Mouse (Mus musculus) kidney, postnatal 10 days (tissue): ENCODE data around the gene Ifitm1.

ENCODE experiments used
- DNase-seq: peaks from one replicate; pipeline ENCODE4 v3.0.0; 2021; ENCODE audit warnings: mixed read lengths

Gene Ifitm1

DNA sequence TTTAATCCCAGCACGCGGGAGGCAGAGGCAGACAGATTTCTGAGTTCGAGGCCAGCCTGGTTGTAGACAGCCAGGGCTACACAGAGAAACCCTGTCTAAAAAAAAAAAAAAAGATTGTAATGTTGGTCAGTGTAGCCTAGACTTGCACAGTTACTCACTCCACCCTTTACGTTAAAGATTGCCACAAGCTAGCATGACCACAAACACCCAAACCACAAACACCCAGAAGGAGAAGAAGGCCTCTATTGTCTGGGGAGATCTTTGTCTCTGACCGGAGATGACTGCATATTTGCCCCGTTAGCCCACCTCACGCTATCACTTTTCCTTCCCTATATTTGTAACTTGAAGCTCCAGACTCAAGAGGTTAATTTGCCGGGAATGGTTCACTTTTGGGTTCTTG lies 14.7 kb downstream of the Ifitm1 start:
- DNase-seq, result no peak

DNA sequence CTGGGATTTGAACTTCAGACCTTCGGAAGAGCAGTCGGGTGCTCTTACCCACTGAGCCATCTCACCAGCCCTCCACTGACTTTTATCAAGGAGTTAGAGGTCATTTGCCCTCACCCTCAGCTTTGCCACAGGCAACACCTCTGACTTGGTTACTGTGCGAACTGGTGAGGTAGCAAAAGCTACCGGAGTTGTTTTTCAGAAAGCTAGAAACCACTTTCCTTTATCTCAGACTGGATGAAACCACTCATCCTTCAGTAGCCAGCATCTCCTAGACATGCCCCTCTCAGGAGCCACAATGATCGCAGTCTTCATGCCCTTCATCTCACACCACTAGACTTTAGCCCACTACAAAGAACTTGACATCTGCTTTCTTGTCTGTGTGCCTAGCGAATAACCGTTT lies 15.9 kb downstream of the Ifitm1 start:
- no peak for DNase-seq

DNA sequence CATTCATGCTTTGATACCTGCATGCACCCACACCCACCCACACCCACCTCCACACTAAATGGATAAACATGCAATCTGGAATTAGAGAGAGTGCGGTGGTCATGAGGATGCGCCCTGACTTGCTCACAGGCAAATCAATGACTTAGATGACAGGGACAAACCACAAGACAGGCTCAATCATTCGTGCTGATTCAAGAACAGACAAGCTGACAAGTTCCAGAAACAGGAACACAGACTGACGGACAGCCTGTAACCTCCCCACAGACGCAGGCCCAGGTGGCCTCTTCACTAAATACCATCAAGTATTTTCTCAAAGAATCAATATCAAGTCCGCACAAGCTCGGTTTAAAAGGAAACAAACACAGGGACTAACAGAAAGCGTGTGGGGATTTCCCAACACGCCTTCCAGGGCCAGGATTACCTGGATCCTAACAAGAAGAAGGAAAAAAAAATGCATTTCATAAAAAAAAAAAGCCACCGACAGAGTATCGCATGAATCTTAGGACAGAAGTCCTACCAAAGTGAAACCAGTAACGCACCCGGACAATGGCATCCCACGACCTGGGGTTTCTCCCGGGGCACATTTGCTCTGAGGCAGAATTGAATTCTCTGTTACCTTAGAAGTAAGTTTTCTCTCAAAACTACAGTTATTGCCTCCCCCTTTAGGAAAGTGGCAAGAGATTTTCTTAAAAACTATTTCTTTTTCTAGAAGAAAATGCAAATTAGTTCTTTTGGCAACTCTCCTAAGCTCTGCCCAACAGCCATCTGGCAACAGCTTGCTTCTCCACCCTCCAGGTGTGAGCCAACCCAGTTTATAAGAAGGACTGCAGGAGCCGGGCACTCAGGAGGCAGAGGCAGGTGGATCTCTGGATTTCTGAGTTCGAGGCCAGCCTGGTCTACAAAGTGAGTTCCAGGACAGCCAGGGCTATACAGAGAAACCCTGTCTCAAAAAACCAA lies 20.4 kb downstream of the Ifitm1 start:
- no peak for DNase-seq

DNA sequence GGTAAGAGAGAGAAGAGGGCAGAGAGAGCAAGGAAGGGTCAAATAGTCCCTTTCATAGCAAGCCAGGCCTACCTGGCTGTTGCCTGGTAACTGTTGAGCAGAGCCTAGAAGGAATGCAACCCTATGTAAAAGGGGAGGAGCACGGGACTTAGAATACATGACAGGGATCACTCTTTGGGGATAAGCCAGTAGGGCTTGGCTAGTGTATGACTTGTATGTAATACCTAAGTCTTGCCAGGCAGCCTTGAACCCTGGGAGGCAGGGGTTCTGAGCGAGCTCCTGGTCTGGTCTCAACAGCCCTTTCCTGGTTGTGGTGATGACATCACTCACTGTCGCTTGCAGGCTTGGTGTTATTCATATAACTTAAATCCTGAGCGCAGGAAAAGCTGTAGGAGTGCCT lies 22.0 kb downstream of the Ifitm1 start:
- no peak for DNase-seq

DNA sequence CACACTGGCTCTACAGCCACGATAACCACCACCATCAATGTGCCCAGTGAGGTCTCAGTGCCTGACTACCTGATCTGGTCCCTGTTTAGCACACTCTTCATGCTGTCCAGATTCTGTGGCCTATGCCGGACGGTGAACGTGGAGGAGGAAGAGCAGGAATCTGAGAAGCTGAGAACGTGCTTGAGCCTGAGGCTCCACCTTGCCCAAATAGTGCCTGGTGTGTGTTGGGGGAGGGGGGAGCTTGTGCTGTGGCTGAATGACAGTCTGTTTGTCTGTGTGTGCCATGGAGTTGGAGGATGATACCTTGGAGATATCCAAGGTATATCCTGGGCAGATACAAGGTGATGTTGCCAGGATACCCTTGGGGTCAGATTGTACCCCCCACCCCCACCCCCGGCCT lies 23.2 kb downstream of the Ifitm1 start:
- DNase-seq, result no peak

DNA sequence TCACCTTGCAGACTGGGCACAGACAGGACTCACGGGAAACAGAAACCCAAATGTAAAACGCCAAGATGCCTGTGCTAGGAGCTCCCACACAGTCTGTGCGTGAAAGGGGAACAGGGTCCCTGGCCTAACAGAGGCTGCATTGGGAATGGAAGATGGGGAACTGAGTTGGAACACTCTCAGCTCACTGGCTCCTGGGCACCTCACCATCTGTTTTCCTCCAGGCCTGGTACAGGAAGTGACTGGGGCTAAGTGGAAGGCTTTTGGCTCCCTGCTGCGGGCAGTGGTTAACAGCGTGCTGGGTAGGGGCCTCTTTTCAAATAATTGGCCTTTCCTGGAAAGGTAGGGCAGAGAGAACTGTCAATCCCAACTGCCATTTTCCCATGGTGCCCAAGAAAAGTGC lies 23.6 kb downstream of the Ifitm1 start:
- DNase-seq, result no peak

DNA sequence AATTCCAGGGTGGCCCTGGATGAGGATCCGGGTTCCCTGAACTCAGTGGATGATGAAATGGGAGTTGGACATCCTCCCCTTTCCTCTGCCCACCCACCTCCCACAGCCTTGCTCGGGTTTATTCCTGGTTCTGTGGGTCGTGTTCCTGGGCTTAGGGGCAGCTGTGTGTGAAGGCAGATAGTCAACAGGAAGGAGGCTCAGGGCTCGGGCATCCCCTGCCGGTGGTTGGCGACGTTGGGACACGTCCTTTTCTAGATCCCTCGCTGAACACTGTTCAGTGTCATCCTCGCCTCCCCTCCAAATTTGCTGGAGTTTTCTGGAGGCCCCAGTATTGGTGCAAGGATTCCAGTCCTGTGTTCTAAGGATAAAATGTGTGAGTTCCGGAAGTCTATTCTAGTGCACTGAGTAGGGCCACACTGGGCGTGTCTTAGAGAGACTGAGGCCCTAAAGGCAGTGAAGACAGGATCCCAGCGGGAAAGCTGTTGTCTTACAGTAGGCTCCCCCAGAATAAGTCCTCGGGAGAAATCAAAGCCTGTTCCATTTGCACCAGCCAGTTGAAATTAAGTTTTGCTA lies 24.2 kb downstream of the Ifitm1 start:
- no peak for DNase-seq

DNA sequence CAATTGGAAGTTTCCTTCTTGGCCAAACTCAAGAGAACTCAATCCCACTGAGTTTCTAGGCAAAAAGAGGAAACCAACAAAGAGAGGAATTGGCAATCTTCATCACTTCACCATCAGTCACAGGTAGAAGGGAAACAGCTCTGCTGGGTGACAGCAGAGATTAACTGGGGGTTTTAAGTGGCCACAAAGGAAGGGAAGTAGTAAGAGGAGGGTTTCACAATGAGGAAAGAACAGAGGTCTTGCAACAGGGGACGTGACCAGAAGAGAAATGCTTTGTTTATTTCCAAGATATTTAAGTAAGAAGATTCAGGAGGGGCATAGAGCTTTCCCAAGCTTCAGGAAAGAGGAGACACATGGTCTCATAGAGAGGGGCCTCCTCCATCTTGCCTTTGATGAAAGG lies 30.8 kb downstream of the Ifitm1 start:
- no peak for DNase-seq

DNA sequence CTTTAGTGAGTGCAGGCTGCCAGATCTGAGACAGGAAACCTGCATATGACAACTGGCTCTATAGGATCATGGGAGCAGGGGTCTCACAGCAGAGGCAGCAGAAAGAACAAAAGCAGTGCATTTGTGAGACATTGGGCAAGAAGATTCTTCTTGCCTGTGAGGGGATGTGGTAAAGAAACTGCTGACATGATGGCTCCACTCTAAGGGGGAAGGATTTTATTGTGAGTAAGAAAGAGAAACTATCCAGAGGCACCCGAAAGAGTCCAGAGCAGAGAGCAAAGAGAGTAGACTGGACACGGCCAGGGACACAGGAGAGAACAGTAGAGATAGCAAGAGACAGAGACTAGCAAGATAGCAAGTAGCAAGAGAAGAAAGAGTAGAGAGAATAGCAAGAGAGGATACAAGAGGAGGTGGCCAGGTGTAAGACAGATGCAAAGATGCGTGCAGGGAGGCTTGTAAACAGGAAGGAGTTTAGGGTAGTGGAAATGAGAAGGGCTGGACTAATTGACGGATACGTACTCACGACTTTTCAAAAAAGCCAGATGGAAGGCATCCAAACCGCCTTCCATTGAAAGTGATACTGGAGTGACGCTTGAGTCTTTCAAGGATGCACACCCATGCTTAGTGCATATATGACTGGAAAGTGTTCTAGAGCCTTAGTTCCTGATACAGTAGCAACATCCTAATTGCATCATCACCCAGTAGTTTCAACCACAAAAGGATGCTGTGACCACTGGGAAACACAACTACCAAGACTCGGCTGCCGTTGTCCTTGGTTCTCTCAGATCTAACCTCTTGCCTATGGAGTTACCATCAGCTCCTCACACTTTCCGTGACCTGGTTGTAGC lies 32.1 kb downstream of the Ifitm1 start:
- no peak for DNase-seq

DNA sequence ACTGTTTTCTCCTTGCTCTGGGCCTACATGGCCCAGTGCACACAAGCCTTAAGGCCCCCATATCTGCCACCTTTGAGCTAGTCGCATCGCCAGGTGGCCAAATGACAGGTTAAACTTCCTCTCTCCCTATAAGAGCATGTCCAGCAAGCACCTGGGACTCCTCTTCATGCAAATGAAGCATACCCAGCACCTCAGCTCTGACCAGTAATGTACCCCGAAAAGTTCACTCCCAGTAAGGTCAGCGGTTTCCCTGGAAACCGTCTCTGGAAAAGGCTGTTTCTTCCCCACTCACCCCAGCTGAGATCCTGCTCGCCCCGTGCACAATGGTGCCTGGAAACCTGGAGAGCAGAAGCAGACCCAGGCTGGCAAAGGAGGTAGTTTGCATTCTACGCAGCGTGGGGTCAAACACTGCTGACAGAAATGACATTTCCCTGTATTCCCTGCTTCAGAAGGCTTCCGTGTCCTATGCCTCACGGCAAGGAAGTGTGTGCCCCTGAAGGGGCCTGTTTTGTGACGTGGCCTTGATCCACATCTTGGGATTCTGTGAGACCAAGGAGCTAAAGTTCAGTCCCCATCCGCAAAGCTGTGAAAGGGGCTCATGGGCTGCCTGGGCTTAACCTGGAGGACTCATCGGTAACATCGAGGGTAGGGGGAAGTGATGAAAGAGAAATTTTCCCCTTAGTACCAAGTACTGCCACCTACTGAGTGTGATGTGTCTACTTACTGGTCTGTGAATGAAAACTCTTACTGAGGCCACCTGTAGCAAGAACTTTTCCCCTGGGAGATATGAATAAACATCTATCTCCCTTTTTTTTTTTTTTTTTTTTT lies 34.1 kb downstream of the Ifitm1 start:
- DNase-seq, result no peak

DNA sequence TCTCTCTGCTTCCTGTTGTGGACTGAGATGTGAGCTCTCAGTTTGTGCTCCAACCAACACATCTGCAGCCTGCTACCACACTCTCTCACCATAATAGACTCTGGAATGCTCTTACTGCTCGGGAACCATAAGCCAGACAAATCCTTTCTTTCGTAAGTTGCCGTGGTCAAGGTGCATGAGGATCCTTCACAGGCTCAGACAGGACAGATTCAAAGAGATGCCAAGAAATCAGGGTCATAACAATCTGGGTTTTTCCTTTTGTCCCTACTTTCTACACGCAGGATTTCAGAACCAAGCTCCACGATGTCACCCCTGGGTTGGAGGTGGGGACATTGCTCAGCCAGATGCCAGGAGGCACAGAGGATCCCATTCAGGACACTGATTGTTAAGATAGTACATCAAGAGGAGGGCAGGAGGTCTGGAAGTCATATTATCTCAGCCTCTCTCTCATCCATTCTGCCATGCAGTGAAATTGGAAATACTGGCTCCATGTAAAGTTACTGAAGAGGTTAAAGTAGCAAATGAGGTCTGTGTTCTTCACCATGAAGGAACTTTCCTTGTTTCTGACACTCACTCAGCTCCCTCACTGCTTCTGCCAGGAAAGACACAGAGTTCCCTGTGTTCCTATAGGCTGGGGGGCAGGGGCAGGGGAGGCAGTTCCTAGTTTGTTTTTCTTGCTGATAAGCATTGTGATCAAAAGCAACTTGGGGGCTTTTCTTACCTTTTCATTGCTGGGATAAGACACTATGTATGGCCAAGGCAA lies 36.4 kb downstream of the Ifitm1 start:
- no peak for DNase-seq

DNA sequence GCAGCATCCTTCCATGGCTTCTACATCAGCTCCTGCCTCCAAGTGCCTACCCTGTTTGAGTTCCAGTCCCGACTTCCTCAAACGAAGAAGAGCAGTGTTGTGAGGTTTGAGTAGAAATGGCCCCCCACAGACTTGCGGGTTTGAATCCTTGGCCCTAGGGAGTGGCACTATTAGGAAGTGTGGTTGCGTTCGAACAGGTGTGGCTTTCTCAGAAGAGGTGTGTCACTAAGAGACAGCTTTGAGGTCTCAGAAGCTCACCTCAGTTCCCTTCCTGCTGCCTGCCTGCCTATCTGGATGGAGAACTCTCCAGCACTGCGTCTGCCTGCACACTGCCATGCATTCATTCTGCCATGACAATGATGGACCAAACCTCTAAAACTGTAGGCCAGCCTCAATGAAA lies 39.4 kb downstream of the Ifitm1 start:
- no peak for DNase-seq

DNA sequence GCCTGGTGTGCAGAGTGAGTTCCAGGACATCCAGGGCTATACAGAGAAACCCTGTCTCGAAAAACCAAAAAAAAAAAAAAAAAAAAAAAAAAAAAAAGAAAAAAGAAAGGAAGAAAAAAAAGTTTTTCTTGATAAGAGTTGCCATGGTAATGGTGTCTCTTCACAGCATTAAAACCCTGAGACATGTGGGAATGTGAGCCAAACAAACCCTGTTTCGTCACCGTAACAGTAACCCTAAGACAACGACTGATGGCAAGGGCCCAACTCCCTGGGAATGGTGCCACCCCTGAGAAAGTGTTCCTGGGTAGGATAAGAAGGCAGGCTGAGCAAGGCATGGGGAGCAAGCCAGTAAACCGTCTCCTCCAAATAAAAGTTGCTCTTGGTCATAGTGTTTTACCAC lies 39.9 kb downstream of the Ifitm1 start:
- DNase-seq, result no peak

DNA sequence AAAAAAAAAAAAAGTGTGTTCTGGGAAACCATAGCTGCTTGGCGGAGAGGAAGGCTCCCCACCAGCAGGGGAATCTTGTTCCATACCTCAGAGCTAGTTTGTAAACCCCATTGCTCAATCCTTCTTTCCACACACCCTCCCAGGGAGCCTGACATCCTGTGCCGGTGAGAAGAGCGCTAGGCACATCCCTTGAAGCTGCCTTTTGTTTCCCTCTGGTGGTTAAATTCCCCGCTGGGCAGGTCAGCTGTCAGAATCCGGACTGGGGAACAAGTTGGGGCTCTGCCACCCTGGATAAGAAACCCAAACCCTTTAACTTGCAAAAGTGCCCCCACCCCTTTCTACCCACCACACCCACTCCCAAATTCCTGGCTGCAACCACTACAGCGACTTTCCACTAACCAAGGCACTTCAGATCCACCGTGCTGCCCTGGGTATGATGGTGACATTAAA lies 41.3 kb downstream of the Ifitm1 start:
- DNase-seq, result peak; percentile 35

DNA sequence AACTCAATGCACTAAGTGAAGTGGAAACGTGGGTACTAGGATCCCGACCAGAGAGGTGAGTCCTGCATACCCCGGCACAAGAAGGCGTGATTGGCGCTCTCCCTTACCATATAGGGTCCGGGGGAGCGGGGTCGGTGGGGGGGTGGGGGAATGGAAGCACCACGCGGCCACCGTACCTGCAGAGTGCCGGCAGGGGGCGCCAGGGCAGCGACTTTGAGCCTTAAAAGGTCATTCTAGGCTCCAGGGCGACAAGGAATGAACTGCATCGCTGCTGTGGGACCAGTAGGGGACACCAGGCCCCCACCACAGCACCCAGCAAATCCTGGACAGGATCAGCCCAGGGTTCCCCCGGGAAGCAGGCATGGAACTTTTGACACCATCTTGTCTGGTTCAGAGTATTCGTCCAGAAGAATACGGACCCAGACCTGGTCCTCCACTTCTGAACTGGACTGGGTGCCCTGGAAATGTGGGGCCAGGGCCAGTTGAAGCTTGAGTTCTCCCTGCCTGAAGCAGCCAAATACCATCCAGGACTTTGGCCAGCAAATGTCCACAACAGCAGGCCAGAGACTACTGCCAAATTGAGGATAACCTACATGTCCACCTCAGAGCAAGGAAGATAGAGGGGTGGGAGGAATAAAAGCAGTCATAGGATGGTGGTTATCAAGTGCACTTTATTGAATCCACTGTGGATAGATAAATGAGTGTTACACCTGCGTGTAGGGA lies 42.1 kb downstream of the Ifitm1 start:
- peak; percentile 92 for DNase-seq

DNA sequence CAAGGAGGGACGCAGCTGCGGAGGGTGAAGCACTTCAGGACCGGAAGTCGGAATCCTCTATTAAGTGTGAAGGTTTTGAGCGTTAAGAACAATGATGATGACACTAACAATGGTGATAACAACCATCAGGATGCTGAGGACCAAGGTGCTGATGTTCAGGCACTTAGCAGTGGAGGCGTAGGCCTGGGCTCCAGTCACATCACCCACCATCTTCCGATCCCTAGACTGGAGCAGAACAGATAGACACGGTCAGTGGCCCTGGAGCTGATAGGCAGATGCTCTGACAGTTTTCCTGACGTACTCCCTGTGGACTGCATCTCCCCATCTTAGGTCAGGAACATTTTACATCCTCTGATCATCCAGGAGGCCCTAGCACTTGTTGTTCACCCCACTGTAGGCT lies 42.6 kb downstream of the Ifitm1 start:
- DNase-seq, result no peak

DNA sequence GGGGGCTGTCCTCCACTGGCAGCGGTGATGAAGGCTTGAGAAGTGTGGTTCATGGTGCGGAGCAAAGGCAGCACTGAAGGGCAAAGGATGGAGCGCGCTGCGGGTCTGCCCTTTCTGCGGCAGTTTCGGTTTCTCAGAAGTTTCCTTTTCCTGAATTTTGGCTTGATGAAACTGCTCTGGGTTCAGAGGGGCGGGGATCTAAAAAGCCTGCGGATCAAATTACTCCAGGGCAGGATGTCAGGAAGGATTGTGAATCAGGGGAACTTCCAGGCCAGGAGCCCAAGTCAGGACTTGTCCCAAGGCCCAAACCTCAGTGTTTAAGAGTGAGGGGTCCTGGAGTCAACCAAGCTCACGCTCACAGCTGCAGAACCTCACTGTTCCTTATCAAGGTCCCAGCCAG lies 43.6 kb downstream of the Ifitm1 start, which contains the start of gene Ifitm3:
TSS of gene Ifitm3 (minus strand) at position 178 of the 400 bp plus-strand sequence.
- DNase-seq, result peak; percentile 76

DNA sequence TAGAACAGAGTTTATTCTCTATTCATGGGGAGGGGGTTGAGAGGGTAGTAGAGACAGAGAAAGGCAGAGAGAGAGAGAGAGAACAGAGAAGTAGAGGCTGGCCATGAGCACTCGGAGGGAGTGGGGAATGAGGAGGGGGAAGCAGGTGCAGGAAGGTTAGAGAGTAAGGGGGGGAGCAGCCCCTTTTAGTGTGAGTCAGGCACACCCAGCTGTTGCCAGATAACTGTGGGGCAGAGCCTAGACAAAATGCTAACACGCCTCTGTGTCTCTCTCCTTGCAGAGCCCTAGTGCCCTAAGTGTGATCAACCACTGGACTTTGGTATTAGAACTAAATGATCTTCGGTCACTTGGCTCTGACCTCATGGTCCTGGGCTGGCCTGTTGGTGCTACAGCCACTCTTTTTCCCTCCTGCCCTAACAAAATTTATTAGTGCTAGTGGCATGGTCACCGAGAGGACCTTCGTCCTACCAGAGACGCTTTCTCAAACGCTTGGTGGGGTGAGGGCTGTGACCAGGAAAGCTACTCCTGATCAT lies 44.3 kb downstream of the Ifitm1 start:
- DNase-seq, result no peak

DNA sequence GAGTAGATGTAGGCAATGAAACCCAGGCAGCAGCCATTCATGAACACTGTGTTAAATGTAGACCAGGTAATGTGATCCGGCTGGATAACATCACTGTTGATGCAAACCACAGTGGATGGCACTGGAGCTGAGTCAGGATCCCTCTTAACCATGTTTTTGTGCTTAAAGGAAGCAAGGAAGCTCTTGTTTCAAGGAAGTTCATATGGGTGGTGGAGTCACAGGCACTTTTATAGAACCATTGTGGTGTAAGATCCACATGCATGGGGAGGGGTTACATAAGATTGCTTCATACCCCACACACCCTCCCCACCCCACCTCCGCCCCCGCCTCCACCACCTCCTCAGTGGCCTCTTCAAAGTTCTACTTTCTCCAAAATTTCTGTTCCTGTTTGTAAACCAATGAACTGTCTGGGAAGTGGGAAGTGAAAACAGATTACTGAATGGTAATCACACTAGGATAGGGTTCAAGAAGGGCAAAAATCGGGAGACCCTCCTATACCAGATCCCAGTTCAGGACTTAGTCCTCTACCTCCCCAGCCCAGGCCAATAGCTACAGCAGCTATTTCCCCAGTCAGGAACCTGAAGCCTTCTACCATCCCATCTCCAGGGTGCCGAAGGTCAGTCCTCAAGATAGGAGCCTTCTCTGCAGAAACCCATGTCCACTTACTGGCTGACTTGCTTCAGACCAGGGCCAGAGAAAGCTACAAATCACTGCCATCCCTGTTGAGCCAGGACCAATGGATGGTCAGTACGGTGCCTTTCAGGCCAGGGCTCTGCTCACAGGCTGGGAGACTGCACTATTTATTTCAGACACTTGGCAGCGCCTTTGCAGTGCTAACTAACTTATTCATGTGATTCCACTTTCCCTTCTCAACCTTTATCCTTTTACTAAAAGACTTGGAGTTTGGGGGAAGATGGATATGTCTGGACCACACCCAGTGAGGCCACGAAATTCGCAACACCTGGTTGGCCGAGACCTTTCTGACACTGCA lies 50.0 kb downstream of the Ifitm1 start:
- DNase-seq, result no peak
